11 mouse cellular contexts compared by ENCODE assay signal in the genomic region with DNA sequence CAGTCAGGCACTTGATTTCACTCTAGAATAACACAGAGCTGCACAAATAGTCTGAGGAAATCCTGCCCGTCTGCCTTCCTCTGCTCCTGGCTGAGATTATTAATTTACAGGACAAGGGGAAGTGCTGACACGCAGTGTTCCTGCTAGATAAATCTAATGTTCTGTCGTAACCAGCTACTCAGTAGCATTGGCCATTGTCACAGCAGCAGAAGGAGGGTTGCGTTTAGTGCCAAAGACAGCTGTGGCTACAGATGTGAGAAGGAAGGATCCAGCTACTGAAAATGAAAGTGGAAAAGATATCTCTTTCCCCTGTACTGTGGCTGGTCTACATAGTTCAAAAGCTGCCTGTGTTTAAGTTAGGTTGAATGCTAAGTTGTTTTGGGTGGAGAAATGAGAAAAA. TPM values are rescaled to one million over a fixed set of nuclear protein-coding genes. Genes with fewer than 3 reads are reported as not detected.
DNase-seq lines count a peak whose midpoint lies in the region; ATAC-seq and TF ChIP-seq lines count a peak whose summit lies in the region.
"Had no signal": no experiment of that assay in that cellular context is flagged by ENCODE, and none has a peak within 500 bp of the region (broad histone marks: within the 10 kb centered on the region; RNA-seq: fewer than 3 reads in every experiment).

No protein-coding gene starts in this region.

- ATAC-seq in lung, postnatal 0 days = peak; percentile 89
- ATAC-seq: forebrain, embryonic 15.5 days had no signal

- no peaks in the 10 kb centered on the region for H3K27me3 ChIP-seq in lung, postnatal 0 days (replicated peaks; ENCODE audit: insufficient read depth, low read length)
- H3K27me3 ChIP-seq: forebrain, embryonic 15.5 days had no signal

- no peak overlapping the region for H3K4me3 ChIP-seq in lung, postnatal 0 days (ENCODE audit: low read depth, low read length)
- H3K4me3 ChIP-seq: forebrain, embryonic 15.5 days had no signal

- H3K9me3 ChIP-seq in lung, postnatal 0 days (ENCODE audit: low read length) = no peaks in the 10 kb centered on the region
- H3K9me3 ChIP-seq: forebrain, embryonic 15.5 days had no signal

- H3K4me2 ChIP-seq in lung, postnatal 0 days (replicated peaks; ENCODE audit: low read depth, low read length) = peak overlapping the region; percentile 30; the same call in 1 of the 2 replicates
- H3K4me2 ChIP-seq: forebrain, embryonic 15.5 days had no signal

- peak overlapping the region; percentile 60 for H3K27ac ChIP-seq in lung, postnatal 0 days (ENCODE audit: low read length)
- H3K27ac ChIP-seq: forebrain, embryonic 15.5 days had no signal

- H3K4me1 ChIP-seq in lung, postnatal 0 days (ENCODE audit: insufficient read depth, low read depth, low read length) = no peaks in the 10 kb centered on the region; the same call in 1 of the 2 replicates
- H3K4me1 ChIP-seq: forebrain, embryonic 15.5 days had no signal

- TF ChIP-seq EP300 in lung, postnatal 0 days (IDR thresholded peaks at IDR 0.05) = peak; percentile 68

- 14% methylated on average over 4 of the region's 4 CpGs for WGBS in lung, postnatal 0 days

- no peaks in the 10 kb centered on the region for H3K36me3 ChIP-seq in lung, postnatal 0 days (ENCODE audit: insufficient read depth, low read length)
- H3K36me3 ChIP-seq: forebrain, embryonic 15.5 days had no signal

- DNase-seq in adrenal gland, postnatal 14 days = peak; percentile 26
- no peak for DNase-seq in adrenal gland, postnatal 25 days
- peak; percentile 67 for DNase-seq in fat pad, adult 2 months (ENCODE audit: extremely low read depth, low read depth, low spot score)
- DNase-seq in kidney, adult 8-10 months = peak; percentile 55 to 65
- DNase-seq in lung, postnatal 0 days (ENCODE audit: low spot score) = peak; percentile 90
- DNase-seq in layer of hippocampus, adult 9-10 months (ENCODE audit: low spot score) = no peak
- no peak for DNase-seq in left cerebral cortex, adult 9 months (ENCODE audit: low spot score in 2 of 2)
- DNase-seq in embryo, embryonic 9.5 days (ENCODE audit: extremely low spot score) = no peak
- DNase-seq: B cell, adult 2 months; cerebellum, postnatal 14 days had no signal

- H3K9ac ChIP-seq in lung, postnatal 0 days (replicated peaks; ENCODE audit: low read depth) = no peak overlapping the region
- H3K9ac ChIP-seq: forebrain, embryonic 15.5 days had no signal

- TF ChIP-seq CTCF in lung, postnatal 0 days (IDR thresholded peaks at IDR 0.05) = no peak

RNA-seq across cellular contexts. Expression of gene Nr2c1, which starts 40.7 kb away (rescaled TPM):
- 13.2 and 14.0 TPM in 2 replicates for total RNA-seq in adrenal gland, postnatal 14 days (2021)
- total RNA-seq in adrenal gland, postnatal 25 days (2021) = 13.7 and 17.9 TPM in 2 replicates
- polyA plus RNA-seq in lung, postnatal 0 days (2015; fragmentation: Nextera tagmentation; extraction: Ambion mirVana) = 5.4 TPM in 2 replicates

Comparison
In these comparisons a context has a peak if more than half of its experiments do, and no peak if none do; other contexts are left out.
1. DNase-seq: peak in adrenal gland, postnatal 14 days (single experiment), fat pad, adult 2 months (single experiment), kidney, adult 8-10 months (2 of 2) and lung, postnatal 0 days (single experiment); none in adrenal gland, postnatal 25 days (single experiment), layer of hippocampus, adult 9-10 months (single experiment), left cerebral cortex, adult 9 months (0 of 2) and embryo, embryonic 9.5 days (single experiment).